Mouse (Mus musculus) midbrain, embryonic 16.5 days (tissue): ENCODE results near the gene Tlr8. TPM values are rescaled to one million over a fixed set of nuclear protein-coding genes. Genes with fewer than 3 reads are reported as not detected.
A peak's percentile ranks its signal among the peaks of the same experiment; 100 is the strongest.
"Not testable (repeated sequence)": the region's sequence is repeated elsewhere in the genome, so short reads cannot be mapped to it uniquely, and the experiment has no call there.

Experiments
- ATAC-seq: fragments of 200-750 bp; cut with Nextera tagmentation; 2 replicates; pipeline ENCODE4 v1.8.0; 2017; ENCODE audit warnings: moderate TSS enrichment
- H3K27ac ChIP-seq: fragments of 300-500 bp; sonication (generic); 2 replicates; pipeline ENCODE4 v1.5.1; 2014; ENCODE audit warnings: mild to moderate bottlenecking, low read length, mixed read lengths
- H3K27me3 ChIP-seq: fragments of 300-500 bp; sonication (generic); 2 replicates; pipeline ENCODE4 v1.6.1; 2014; ENCODE audit warnings: low read depth, low read length, mixed read lengths; ENCODE audit not compliant: control insufficient read depth, insufficient read depth
- H3K36me3 ChIP-seq: fragments of 300-500 bp; sonication (generic); 2 replicates; pipeline ENCODE4 v1.6.1; 2014; ENCODE audit warnings: mild to moderate bottlenecking, low read length, moderate library complexity, mixed read lengths; ENCODE audit not compliant: control insufficient read depth, insufficient read depth
- H3K4me1 ChIP-seq: fragments of 300-500 bp; sonication (generic); 2 replicates; pipeline ENCODE4 v1.6.1; 2014; ENCODE audit warnings: mild to moderate bottlenecking, low read length, mixed read lengths; ENCODE audit not compliant: control insufficient read depth, insufficient read depth
- H3K4me2 ChIP-seq: fragments of 300-500 bp; sonication (generic); 2 replicates; pipeline ENCODE4 v1.6.1; 2014; ENCODE audit warnings: mild to moderate bottlenecking, low read length, mixed read lengths
- H3K4me3 ChIP-seq: fragments of 300-500 bp; sonication (generic); 2 replicates; pipeline ENCODE4 v1.5.1; 2014; ENCODE audit warnings: low read depth, mild to moderate bottlenecking, low read length, moderate library complexity, mixed read lengths
- H3K9ac ChIP-seq: fragments of 300-500 bp; sonication (generic); 2 replicates; pipeline ENCODE4 v1.6.1; 2014; ENCODE audit warnings: low read depth, low read length, mixed read lengths
- H3K9me3 ChIP-seq: fragments of 300-500 bp; sonication (generic); replicated peaks from 2 replicates; pipeline ENCODE4 v1.6.1; 2014; ENCODE audit warnings: mild to moderate bottlenecking, low read length, mixed read lengths; ENCODE audit not compliant: control insufficient read depth, poor library complexity, severe bottlenecking
- WGBS: fragments of 180-500 bp; shearing (Covaris S2); extraction: QIAGEN DNeasy Blood & Tissue Kit; methylation state at CpG from one replicate; pipeline ENCODE4 v1.1.7; 2014; 5-methylcytosine and 5-hydroxymethylcytosine counted together
- polyA plus RNA-seq: library from polyadenylated mRNA; unstranded; fragments of >200 nt; fragmentation: Nextera tagmentation; extraction: Ambion mirVana; gene quantifications from 2 replicates; pipeline ENCODE4 v1.2.1, GENCODE M21; 2015

The Tlr8 gene
- 0.06 TPM in 1 of 2 replicates, not detected in the other for polyA plus RNA-seq

DNA sequence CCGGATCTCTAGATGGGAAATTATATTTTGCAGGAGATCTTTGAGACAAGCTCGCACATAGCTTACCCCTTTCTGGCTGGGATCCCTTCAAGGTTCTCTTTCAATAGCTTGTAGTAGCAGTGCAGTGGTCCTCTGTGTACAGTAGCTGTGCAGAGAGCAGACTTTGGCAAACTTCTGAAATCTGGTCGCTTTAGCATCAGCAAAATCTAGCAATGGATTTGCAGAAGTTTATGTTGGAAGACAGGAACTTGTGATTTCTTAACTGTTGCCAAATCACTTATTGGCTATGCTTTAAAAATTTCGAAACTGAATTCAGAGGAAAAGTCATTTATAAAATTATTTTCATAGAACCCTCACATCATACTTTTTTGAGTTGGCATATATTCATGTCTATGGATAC is at the start of gene Tlr8:
TSS of gene Tlr8 (minus strand) at position 244 of the 400 bp plus-strand sequence.
- Histone ChIP-seq H3K4me2 (no peak within 1 kb of the TSS), H3K4me1 (no peaks in the 10 kb centered on the region), H3K9me3 (no peaks in the 10 kb centered on the region), H3K4me3 (no peak within 1 kb of the TSS), H3K27ac (no peak within 1 kb of the TSS), H3K9ac (no peak within 1 kb of the TSS), H3K36me3 (no peaks in the 10 kb centered on the region), H3K27me3 (peaks cover 3% of the 10 kb centered on the region)
- no peak for ATAC-seq
- WGBS, result 83% methylated on average over 4 of the region's 4 CpGs

DNA sequence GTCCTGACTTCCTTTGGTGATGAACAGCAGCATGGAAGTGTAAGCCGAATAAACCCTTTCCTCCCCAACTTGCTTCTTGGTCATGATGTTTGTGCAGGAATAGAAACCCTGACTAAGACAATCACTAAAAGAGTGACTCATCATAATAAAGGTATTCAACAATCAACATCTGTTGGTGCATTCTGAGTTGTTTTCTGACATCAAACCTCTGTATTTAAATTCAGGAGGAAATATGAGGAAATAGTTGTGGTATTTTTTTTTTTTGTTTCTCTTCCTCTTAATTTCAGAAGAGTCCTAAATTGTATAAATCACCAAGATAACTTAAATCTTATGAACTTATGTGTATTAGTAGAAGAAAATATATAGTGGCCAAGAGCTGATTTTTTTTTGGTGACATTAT is 37.9 kb upstream of the Tlr8 start:
- H3K27me3 ChIP-seq, H3K9me3 ChIP-seq, ATAC-seq, H3K4me3 ChIP-seq, H3K9ac ChIP-seq, H3K36me3 ChIP-seq, H3K4me2 ChIP-seq, H3K4me1 ChIP-seq, H3K27ac ChIP-seq: not testable (repeated sequence)
- WGBS, result no CpG with 5 or more reads among the region's 1 CpGs

DNA sequence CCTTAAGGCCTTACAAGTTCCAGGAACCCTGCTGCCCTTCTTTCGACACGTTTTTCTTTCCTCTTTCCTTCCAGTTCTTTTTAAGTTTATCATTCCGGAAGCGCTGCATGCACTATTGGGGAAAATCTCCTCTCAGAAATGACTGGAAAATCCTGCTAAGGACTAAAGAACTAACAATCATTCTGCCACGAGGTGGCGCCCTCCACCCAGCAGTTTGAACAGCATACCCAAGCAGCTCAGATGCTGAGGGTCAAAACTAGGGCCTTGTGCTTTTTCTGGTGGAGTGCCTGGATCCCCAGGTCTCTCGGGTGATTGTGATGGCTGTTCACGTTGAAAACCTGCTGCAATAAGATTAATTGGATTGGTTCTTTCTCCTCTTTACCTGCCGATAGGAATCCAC is 12.8 kb upstream of the Tlr8 start:
- Histone ChIP-seq H3K4me2 (0 out of 2 replicates have a peak overlapping the region, but pooled peaks have one; percentile 31), H3K27ac (no peak overlapping the region), H3K9ac (no peak overlapping the region), H3K27me3 (0 out of 2 replicates have a peak, but pooled peaks cover 3% of the 10 kb centered on the region), H3K9me3 (no peaks in the 10 kb centered on the region), H3K4me1 (no peaks in the 10 kb centered on the region), H3K4me3 (no peak overlapping the region), H3K36me3 (no peaks in the 10 kb centered on the region)
- no peak for ATAC-seq
- WGBS, result 29% methylated on average over 9 of the region's 9 CpGs

DNA sequence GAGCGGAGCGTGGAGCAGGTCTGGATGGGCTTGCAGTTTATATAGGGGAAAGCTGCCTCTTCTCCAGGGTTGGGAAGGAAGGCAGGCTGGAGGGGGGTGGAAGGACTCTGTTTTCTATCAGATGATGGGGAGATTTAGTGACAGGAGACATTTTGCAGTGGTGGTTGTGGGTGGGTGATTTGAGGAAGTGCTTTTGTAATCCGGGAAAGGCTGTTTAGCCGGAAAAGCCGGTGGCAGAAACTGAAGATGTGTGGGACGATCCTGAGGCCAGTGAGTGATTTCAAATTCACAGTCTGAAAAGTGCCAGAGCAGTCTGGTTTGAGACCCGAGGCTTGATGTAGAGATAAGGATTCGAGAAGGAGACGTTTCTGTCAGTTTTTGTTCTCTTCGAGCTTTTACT is 12.4 kb upstream of the Tlr8 start:
- no peak for ATAC-seq
- 0 out of 2 replicates have a peak overlapping the region, but pooled peaks have one; percentile 31 for H3K4me2 ChIP-seq
- no peak overlapping the region for H3K4me3 ChIP-seq
- H3K9me3 ChIP-seq, result no peaks in the 10 kb centered on the region
- no peak overlapping the region for H3K27ac ChIP-seq
- H3K9ac ChIP-seq, result no peak overlapping the region
- H3K36me3 ChIP-seq, result no peaks in the 10 kb centered on the region
- H3K4me1 ChIP-seq, result no peaks in the 10 kb centered on the region
- 0 out of 2 replicates have a peak, but pooled peaks cover 3% of the 10 kb centered on the region for H3K27me3 ChIP-seq
- 66% methylated on average over 10 of the region's 10 CpGs for WGBS

DNA sequence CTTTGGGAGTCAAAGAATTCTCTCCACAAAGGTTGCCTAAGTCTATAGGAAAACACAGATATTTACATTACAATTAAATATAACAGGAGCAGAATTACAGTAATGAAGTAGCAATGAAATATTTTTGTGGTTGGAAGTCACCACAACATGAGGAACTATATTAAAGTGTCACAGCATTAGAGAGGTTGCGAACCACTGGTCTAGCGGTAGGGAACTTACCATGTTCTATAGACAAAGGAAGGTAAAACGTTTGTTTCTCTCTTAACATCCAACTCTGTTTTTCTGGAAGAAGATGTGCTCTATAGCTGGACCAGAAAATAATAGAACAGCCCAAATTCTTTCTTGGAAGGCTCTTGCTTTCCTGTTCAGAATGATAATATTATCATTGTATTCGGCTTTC is 599 bp downstream of the Tlr8 start:
- Histone ChIP-seq H3K27me3 (peaks cover 3% of the 10 kb centered on the region), H3K9me3 (no peaks in the 10 kb centered on the region), H3K4me2 (no peak overlapping the region), H3K9ac (no peak overlapping the region), H3K36me3 (no peaks in the 10 kb centered on the region), H3K27ac (no peak overlapping the region), H3K4me3 (no peak overlapping the region), H3K4me1 (no peaks in the 10 kb centered on the region)
- WGBS, result 88% methylated on average over 4 of the region's 4 CpGs
- no peak for ATAC-seq

DNA sequence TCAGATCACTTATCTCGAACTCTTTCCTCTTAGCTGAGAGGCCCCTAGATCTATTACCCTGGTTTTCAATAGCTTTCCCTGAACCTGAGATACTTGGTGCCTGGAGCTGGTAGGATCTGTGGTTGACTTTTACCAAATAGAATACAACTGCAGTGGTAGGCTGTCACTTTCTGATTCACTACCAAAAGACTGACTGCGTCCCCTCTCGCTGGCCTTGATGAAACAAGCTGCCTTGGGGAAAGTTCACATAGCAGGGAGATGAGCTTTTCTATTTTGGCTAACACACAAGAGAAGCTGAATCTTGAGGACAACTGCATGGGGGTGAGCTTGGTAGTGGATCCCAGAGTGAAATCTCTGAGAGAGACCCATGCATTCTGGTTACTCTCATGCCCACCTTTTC is 22.4 kb downstream of the Tlr8 start:
- no peak overlapping the region for H3K27ac ChIP-seq
- H3K9ac ChIP-seq, result no peak overlapping the region
- H3K36me3 ChIP-seq, result no peaks in the 10 kb centered on the region
- H3K4me2 ChIP-seq, result no peak overlapping the region
- H3K27me3 ChIP-seq, result no peaks in the 10 kb centered on the region
- 96% methylated on average over 3 of the region's 3 CpGs for WGBS
- no peaks in the 10 kb centered on the region for H3K9me3 ChIP-seq
- no peak for ATAC-seq
- H3K4me3 ChIP-seq, result no peak overlapping the region
- H3K4me1 ChIP-seq, result no peaks in the 10 kb centered on the region

DNA sequence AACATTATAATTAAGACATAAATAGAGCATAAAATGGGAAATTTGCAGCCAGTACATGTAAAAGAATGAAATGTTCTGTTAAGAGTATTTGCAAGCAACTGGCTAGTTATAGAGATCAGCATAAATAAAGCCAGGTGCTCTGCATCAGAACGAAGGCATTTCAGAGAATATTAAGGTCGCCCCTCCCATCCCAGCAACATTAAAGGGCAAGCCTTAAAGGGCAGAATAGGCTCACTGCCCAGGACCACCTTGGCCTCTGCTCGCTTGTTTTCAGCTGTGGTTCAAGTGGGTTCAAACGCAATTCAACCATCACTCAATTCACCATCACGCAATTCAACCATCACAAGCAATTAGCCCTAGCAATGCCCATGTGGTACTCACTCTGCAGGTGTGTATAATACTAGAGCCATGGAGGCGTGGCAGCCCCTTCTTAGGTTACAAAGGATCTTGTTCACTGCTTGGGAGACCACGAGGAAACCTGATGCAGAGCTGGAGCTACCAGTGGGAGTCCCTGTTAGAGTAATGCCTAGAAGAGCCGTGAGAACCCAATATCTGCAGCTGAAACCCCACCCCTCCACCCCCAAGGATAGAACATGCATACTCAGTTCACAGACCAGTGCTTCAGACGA is 24.7 kb downstream of the Tlr8 start:
- Histone ChIP-seq H3K36me3 (no peaks in the 10 kb centered on the region), H3K9me3 (no peaks in the 10 kb centered on the region), H3K4me1 (no peaks in the 10 kb centered on the region), H3K4me3 (no peak overlapping the region), H3K27me3 (no peaks in the 10 kb centered on the region), H3K9ac (no peak overlapping the region), H3K4me2 (no peak overlapping the region), H3K27ac (no peak overlapping the region)
- 59% methylated on average over 9 of the region's 9 CpGs for WGBS
- ATAC-seq, result no peak

DNA sequence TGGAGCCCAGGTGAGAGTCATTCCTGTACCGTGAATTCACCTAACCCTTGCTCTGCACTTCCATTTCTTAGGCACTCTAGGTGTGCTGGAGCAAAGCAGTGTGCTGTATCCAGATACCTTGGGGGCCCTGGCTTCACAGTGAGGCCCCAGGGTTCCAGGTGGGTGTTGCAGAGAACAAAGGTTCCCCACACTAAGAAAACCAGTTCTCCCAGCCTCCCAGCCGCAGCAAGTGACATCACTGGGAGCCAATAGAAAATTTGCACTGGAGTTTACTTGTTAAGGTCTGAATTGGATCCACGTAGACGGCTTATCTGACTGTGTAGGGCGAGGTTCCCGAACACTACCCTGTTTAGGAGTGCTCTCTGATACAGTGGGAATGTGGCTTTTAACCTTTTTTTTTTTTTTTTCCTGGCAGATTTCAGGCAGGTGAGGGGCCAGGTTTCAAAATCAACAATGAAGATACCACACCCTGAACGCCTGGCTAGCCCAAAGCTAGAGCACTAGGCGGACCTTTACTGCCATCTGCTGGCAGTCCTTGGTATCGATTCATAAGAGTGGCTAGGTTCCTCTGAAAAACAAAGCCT is 30.9 kb downstream of the Tlr8 start:
- Histone ChIP-seq H3K9ac (peak overlapping the region; percentile 11; the same call in 1 of the 2 replicates), H3K27ac (no peak overlapping the region), H3K4me1 (no peaks in the 10 kb centered on the region; the same call in 1 of the 2 replicates), H3K4me3 (no peak overlapping the region), H3K27me3 (no peaks in the 10 kb centered on the region), H3K4me2 (no peak overlapping the region), H3K36me3 (no peaks in the 10 kb centered on the region), H3K9me3 (no peaks in the 10 kb centered on the region)
- ATAC-seq, result peak; percentile 88
- whole genome bisulfite sequencing, result 25% methylated on average over 9 of the region's 9 CpGs

DNA sequence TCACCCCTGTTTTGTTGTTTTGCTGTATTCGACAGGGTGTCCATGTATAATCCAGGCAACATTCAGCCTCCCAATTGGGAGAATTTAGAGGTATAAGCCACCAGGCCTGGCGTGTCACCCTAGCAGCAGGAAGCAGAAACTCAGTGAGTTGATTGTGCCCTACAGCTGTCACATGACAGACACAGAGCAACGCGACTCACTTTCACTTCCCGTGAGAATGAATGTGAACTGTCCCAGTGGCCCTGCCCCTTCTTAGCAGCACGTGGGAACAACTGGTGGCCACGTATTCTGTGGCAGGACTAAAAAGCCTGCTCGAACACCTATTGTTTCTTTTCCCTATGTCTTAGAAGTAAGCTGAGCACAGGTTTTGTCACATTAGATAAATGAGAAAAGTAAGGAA is 33.0 kb downstream of the Tlr8 start:
- no peak for ATAC-seq

More for the DNA sequence above, 33.0 kb downstream of the Tlr8 start:
- Histone ChIP-seq H3K27me3 (no peaks in the 10 kb centered on the region), H3K36me3 (no peaks in the 10 kb centered on the region), H3K4me1 (no peaks in the 10 kb centered on the region; the same call in 1 of the 2 replicates), H3K9me3 (no peaks in the 10 kb centered on the region), H3K27ac (no peak overlapping the region), H3K4me3 (no peak overlapping the region), H3K4me2 (no peak overlapping the region), H3K9ac (no peak overlapping the region)
- WGBS, result 55% methylated on average over 8 of the region's 8 CpGs
